Mouse (Mus musculus) colon, adult 2 months (tissue): ENCODE data around the gene Timm10. TPM values are rescaled to one million over a fixed set of nuclear protein-coding genes. Genes with fewer than 3 reads are reported as not detected.

Experiments used
- polyA plus RNA-seq: library from polyadenylated mRNA; depleted of rRNA; stranded (reverse); fragments of >200 nt; gene quantifications from 2 replicates; pipeline ENCODE4 v1.2.3, GENCODE M21; 2012; rRNA removed

Timm10 gene
- 28.1 and 31.6 TPM in 2 replicates for polyA plus RNA-seq

GRCm38 (mm10) chr2:84826488-84827282, at the start of gene Timm10:
Timm10 (plus strand) TSS chr2:84826997.

GRCm38 (mm10) chr2:84798493-84798921, 28.3 kb upstream of the Timm10 start, which contains the start of gene Ube2l6:
Ube2l6 (plus strand) TSS chr2:84798828.

GRCm38 (mm10) chr2:84822552-84822951, 4.2 kb upstream of the Timm10 start, which contains the start of gene Smtnl1:
Smtnl1 (minus strand) TSS chr2:84822652.

GRCm38 (mm10) chr2:84838593-84838949, 11.8 kb downstream of the Timm10 start, which contains the start of gene Slc43a1:
Slc43a1 (plus strand) TSS chr2:84838850.

Other genes starting within 250 kb of the Timm10 start
- 60.4 and 68.6 TPM in 2 replicates for gene Ctnnd1, start 176.2 kb upstream of the Timm10 start, polyA plus RNA-seq
- not detected in 2 replicates for gene Btbd18, start 167.9 kb upstream of the Timm10 start, polyA plus RNA-seq
- gene Selenoh, start 156.2 kb upstream of the Timm10 start, polyA plus RNA-seq = 50.5 and 62.5 TPM in 2 replicates
- gene Gm28635, start 149.0 kb upstream of the Timm10 start, polyA plus RNA-seq = not detected in 2 replicates
- gene Med19, start 148.6 kb upstream of the Timm10 start, polyA plus RNA-seq = 7.0 and 7.1 TPM in 2 replicates
- gene Tmx2, start 147.9 kb upstream of the Timm10 start, polyA plus RNA-seq = 43.2 and 45.6 TPM in 2 replicates
- gene Zdhhc5, start 111.8 kb upstream of the Timm10 start, polyA plus RNA-seq = 56.0 and 66.9 TPM in 2 replicates
- 6.2 and 6.9 TPM in 2 replicates for gene Clp1, start 99.6 kb upstream of the Timm10 start, polyA plus RNA-seq
- 6.1 and 7.2 TPM in 2 replicates for gene Ypel4, start 92.9 kb upstream of the Timm10 start, polyA plus RNA-seq
- gene Gm19426, start 83.3 kb upstream of the Timm10 start, polyA plus RNA-seq = 0.17 and 0.35 TPM in 2 replicates
- 227 and 242 TPM in 2 replicates for gene Serping1, start 51.6 kb upstream of the Timm10 start, polyA plus RNA-seq
- gene Ube2l6, start 28.2 kb upstream of the Timm10 start, polyA plus RNA-seq = 11.1 and 16.7 TPM in 2 replicates
- not detected in 2 replicates for gene Smtnl1, start 4.3 kb upstream of the Timm10 start, polyA plus RNA-seq
- gene Slc43a1, start 11.9 kb downstream of the Timm10 start, polyA plus RNA-seq = 10.5 and 10.6 TPM in 2 replicates
- 3.2 and 4.2 TPM in 2 replicates for gene Rtn4rl2, start 59.7 kb downstream of the Timm10 start, polyA plus RNA-seq
- 27.0 and 31.9 TPM in 2 replicates for gene Slc43a3, start 109.6 kb downstream of the Timm10 start, polyA plus RNA-seq
- gene Prg2, start 153.5 kb downstream of the Timm10 start, polyA plus RNA-seq = 0.29 and 0.43 TPM in 2 replicates
- not detected in 2 replicates for gene Prg3, start 161.2 kb downstream of the Timm10 start, polyA plus RNA-seq
- gene Ssrp1, start 210.2 kb downstream of the Timm10 start, polyA plus RNA-seq = 64.4 and 82.2 TPM in 2 replicates
- 0.49 and 0.66 TPM in 2 replicates for gene P2rx3, start 210.5 kb downstream of the Timm10 start, polyA plus RNA-seq
- gene Tnks1bp1, start 221.0 kb downstream of the Timm10 start, polyA plus RNA-seq = 133 and 136 TPM in 2 replicates